Mouse (Mus musculus) testis, postnatal 10 days (tissue): ENCODE results near the gene Ivns1abp.
A peak's percentile ranks its signal among the peaks of the same experiment; 100 is the strongest.
"Not testable (repeated sequence)": the region's sequence is repeated elsewhere in the genome, so short reads cannot be mapped to it uniquely, and the experiment has no call there.

Experiments used
- DNase-seq: peaks from one replicate; pipeline ENCODE4 v3.0.0; 2021; ENCODE audit warnings: low spot score

The Ivns1abp gene

GRCm38 (mm10) chr1:151344283-151345108 is at the start of gene Ivns1abp:
Gene Ivns1abp, plus strand, starts transcription at chr1:151344477.
- DNase-seq, result peak; percentile 99

- no peak for DNase-seq
Measured at GRCm38 (mm10) chr1:151295486-151295885, 48.8 kb upstream of the Ivns1abp start.

GRCm38 (mm10) chr1:151296621-151297020 is 47.7 kb upstream of the Ivns1abp start:
- no peak for DNase-seq

GRCm38 (mm10) chr1:151297025-151297424 is 47.3 kb upstream of the Ivns1abp start:
- DNase-seq, result no peak

GRCm38 (mm10) chr1:151297596-151297995 is 46.7 kb upstream of the Ivns1abp start:
- no peak for DNase-seq

GRCm38 (mm10) chr1:151301456-151301855 is 42.8 kb upstream of the Ivns1abp start:
- peak; percentile 47 for DNase-seq

- DNase-seq, result no peak
Measured at GRCm38 (mm10) chr1:151301904-151302303, 42.4 kb upstream of the Ivns1abp start.

GRCm38 (mm10) chr1:151303265-151303664 is 41.0 kb upstream of the Ivns1abp start:
- no peak for DNase-seq

GRCm38 (mm10) chr1:151305001-151305400 is 39.3 kb upstream of the Ivns1abp start:
- DNase-seq, result not testable (repeated sequence)

GRCm38 (mm10) chr1:151307059-151307458 is 37.2 kb upstream of the Ivns1abp start:
- DNase-seq, result no peak

- no peak for DNase-seq
Measured at GRCm38 (mm10) chr1:151307821-151308220, 36.5 kb upstream of the Ivns1abp start.

- DNase-seq, result no peak
Measured at GRCm38 (mm10) chr1:151308508-151308907, 35.8 kb upstream of the Ivns1abp start.

GRCm38 (mm10) chr1:151310511-151310910 is 33.8 kb upstream of the Ivns1abp start:
- DNase-seq, result no peak

GRCm38 (mm10) chr1:151311379-151311778 is 32.9 kb upstream of the Ivns1abp start:
- DNase-seq, result no peak

- no peak for DNase-seq
Measured at GRCm38 (mm10) chr1:151319267-151319666, 25.0 kb upstream of the Ivns1abp start.

GRCm38 (mm10) chr1:151320408-151320807 is 23.9 kb upstream of the Ivns1abp start:
- no peak for DNase-seq

GRCm38 (mm10) chr1:151325328-151325727 is 18.9 kb upstream of the Ivns1abp start:
- no peak for DNase-seq

- no peak for DNase-seq
Measured at GRCm38 (mm10) chr1:151328341-151329097, 15.8 kb upstream of the Ivns1abp start.

- no peak for DNase-seq
Measured at GRCm38 (mm10) chr1:151329601-151330000, 14.7 kb upstream of the Ivns1abp start.

- DNase-seq, result no peak
Measured at GRCm38 (mm10) chr1:151332819-151333218, 11.5 kb upstream of the Ivns1abp start.

GRCm38 (mm10) chr1:151338234-151338633 is 6.0 kb upstream of the Ivns1abp start:
- DNase-seq, result no peak

GRCm38 (mm10) chr1:151338941-151339340 is 5.3 kb upstream of the Ivns1abp start:
- DNase-seq, result peak; percentile 75
